Mouse (Mus musculus): ENCODE measurements at regions not wholly inside any gene's neighbourhood (a gene's known extent, or its start where the extent isn't known, plus 50 kb on each side); places are given as distances from the start of the nearest gene placed in this dataset.
A peak's percentile ranks its signal among the peaks of the same experiment; 100 is the strongest.

DNA sequence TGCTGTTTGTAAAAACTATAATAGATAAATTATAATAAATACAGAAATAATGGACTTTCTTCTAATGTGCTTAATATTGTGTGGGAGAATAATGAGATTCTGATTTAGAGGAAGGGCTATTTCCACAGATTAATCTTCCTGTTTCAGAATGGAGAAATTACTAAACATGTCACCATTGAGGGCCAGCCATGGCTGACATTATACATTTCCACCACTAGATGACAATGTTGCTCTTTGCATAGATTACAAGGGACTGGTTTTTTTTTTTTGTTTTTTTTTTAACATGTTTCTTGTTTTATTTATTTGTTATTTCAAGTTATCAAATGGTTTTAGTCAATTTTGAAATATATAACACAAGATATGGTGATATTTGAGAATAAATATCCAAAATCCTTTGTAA is 435.6 kb upstream of the Klhl1 start:
- TF ChIP-seq MYOD1 (IDR thresholded peaks at IDR 0.05; ENCODE audit: control insufficient read depth in 1 of 3, insufficient read length in 2 of 3, low read depth in 2 of 3): no peak
- TF ChIP-seq MAX (IDR thresholded peaks at IDR 0.05; ENCODE audit: low read depth): no peak
- TF ChIP-seq TCF12 (IDR thresholded peaks at IDR 0.05; ENCODE audit: insufficient read depth, poor library complexity, severe bottlenecking): no peak
- TF ChIP-seq REST (IDR thresholded peaks at IDR 0.05; ENCODE audit: insufficient read depth, insufficient read length): no peak
- TF ChIP-seq SRF (IDR thresholded peaks at IDR 0.05; ENCODE audit: control insufficient read depth, insufficient read length, low read depth): no peak
- no peak for TF ChIP-seq MYOG (IDR thresholded peaks at IDR 0.05; ENCODE audit: control insufficient read depth in 1 of 3, insufficient read depth in 1 of 3, insufficient read length in 2 of 3, low read depth in 2 of 3)
- TF ChIP-seq TCF3 (IDR thresholded peaks at IDR 0.05; ENCODE audit: insufficient read length, low read depth): no peak
- no peak for TF ChIP-seq POLR2A (IDR thresholded peaks at IDR 0.05; ENCODE audit: insufficient read length, low read depth)
- no peak for TF ChIP-seq USF1 (IDR thresholded peaks at IDR 0.05; ENCODE audit: low read depth)
- TF ChIP-seq POLR2AphosphoS2 (IDR thresholded peaks at IDR 0.05; ENCODE audit: insufficient read length, low read depth): no peak
- no peak for TF ChIP-seq CEBPB (IDR thresholded peaks at IDR 0.05; ENCODE audit: insufficient read depth, poor library complexity, severe bottlenecking)
- no peaks in the 10 kb centered on the region for H3K27me3 ChIP-seq (ENCODE audit: control insufficient read depth, insufficient read depth, insufficient read length)
- no peaks in the 10 kb centered on the region for H3K79me2 ChIP-seq (ENCODE audit: control insufficient read depth, insufficient read depth)
- no peaks in the 10 kb centered on the region for H3K36me3 ChIP-seq (ENCODE audit: control insufficient read depth, insufficient read depth)
- H3K4me2 ChIP-seq (ENCODE audit: low read depth): no peak overlapping the region
- H3ac ChIP-seq (ENCODE audit: control insufficient read depth, insufficient read length): no peak overlapping the region
- no peak overlapping the region for H3K4me3 ChIP-seq

DNA sequence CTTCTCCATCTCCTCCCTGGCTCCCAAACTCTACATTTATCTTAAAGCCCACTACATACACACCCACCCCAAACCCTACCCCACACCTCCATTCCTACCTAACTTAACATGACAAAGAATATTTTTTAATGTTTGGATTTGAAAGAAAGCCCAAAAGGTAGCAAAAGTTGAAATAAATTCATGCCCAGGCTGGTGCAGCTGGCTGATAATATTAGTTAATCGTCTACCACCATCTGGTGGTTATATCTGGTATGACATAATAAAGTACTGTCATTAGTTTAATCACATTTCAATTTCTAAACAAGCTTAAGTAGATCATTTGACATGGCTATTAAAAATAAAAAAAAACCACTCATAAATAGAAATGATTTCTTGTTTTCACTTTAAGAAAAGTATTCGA is 389.8 kb upstream of the Klhl1 start:
- Histone ChIP-seq H3ac (ENCODE audit: control insufficient read depth, insufficient read length) (no peak overlapping the region), H3K79me2 (ENCODE audit: control insufficient read depth, insufficient read depth) (no peaks in the 10 kb centered on the region), H3K4me3 (no peak overlapping the region), H3K36me3 (ENCODE audit: control insufficient read depth, insufficient read depth) (no peaks in the 10 kb centered on the region), H3K4me2 (ENCODE audit: low read depth) (no peak overlapping the region), H3K27me3 (ENCODE audit: control insufficient read depth, insufficient read depth, insufficient read length) (no peaks in the 10 kb centered on the region)
- no peak for TF ChIP-seq TCF12 (IDR thresholded peaks at IDR 0.05; ENCODE audit: insufficient read depth, poor library complexity, severe bottlenecking)

DNA sequence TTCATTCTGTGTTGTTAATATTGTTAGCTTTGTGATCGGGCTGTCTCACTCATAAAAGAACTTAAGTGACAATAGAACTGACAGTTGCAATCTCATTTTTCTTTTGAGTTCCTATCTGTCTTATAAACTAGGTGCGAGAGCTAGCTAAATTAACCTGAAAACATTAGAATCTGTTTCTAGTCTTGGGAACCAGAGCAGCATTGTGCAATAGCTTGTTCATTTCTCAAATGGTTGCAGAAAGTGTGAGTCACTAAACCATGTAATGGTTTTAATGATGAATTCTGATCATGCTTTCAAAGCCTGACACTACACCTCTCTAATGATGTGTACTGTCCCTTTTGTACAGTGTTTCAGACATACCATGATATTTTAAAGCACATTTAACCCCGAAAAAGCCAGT is 360.8 kb upstream of the Klhl1 start:
- no peak overlapping the region for H3K4me3 ChIP-seq
- no peak overlapping the region for H3ac ChIP-seq (ENCODE audit: control insufficient read depth, insufficient read length)
- TF ChIP-seq POLR2A (IDR thresholded peaks at IDR 0.05; ENCODE audit: insufficient read length, low read depth) (no peak), CEBPB (IDR thresholded peaks at IDR 0.05; ENCODE audit: insufficient read depth, poor library complexity, severe bottlenecking) (peak; percentile 86), MAX (IDR thresholded peaks at IDR 0.05; ENCODE audit: low read depth) (no peak)
- H3K4me2 ChIP-seq (ENCODE audit: low read depth): no peak overlapping the region
- H3K27me3 ChIP-seq (ENCODE audit: control insufficient read depth, insufficient read depth, insufficient read length): no peaks in the 10 kb centered on the region
- no peaks in the 10 kb centered on the region for H3K79me2 ChIP-seq (ENCODE audit: control insufficient read depth, insufficient read depth)
- no peaks in the 10 kb centered on the region for H3K36me3 ChIP-seq (ENCODE audit: control insufficient read depth, insufficient read depth)

DNA sequence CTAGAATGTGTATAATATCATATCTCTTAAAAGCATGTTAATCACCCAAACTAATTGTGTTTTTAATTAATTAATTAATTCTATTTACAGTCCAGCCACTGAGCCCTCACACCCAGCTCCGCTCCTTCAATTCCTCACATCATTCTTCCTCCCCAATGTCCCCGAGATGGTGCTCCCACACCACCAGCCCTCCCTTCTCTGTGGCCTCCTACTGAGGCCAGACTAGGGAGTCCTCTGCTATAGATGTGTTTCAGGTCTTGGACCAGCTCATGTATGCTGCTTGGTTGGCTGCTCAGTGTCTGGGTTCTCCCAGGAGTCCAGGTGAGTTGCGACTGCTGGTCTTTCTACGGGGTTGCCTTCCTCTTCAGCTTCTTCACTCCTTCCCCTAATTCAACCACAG is 353.1 kb upstream of the Klhl1 start:
- no peaks in the 10 kb centered on the region for H3K27me3 ChIP-seq (ENCODE audit: control insufficient read depth, insufficient read depth, insufficient read length)
- H3K36me3 ChIP-seq (ENCODE audit: control insufficient read depth, insufficient read depth): no peaks in the 10 kb centered on the region
- H3ac ChIP-seq (ENCODE audit: control insufficient read depth, insufficient read length): no peak overlapping the region
- no peaks in the 10 kb centered on the region for H3K79me2 ChIP-seq (ENCODE audit: control insufficient read depth, insufficient read depth)
- no peak overlapping the region for H3K4me3 ChIP-seq
- no peak overlapping the region for H3K4me2 ChIP-seq (ENCODE audit: low read depth)
- TF ChIP-seq MAX (IDR thresholded peaks at IDR 0.05; ENCODE audit: low read depth) (no peak), REST (IDR thresholded peaks at IDR 0.05; ENCODE audit: insufficient read depth, insufficient read length) (no peak), TCF3 (IDR thresholded peaks at IDR 0.05; ENCODE audit: insufficient read length, low read depth) (no peak), MYOG (IDR thresholded peaks at IDR 0.05; ENCODE audit: control insufficient read depth in 1 of 3, insufficient read depth in 1 of 3, insufficient read length in 2 of 3, low read depth in 2 of 3) (no peak), SRF (IDR thresholded peaks at IDR 0.05; ENCODE audit: control insufficient read depth, insufficient read length, low read depth) (no peak)

DNA sequence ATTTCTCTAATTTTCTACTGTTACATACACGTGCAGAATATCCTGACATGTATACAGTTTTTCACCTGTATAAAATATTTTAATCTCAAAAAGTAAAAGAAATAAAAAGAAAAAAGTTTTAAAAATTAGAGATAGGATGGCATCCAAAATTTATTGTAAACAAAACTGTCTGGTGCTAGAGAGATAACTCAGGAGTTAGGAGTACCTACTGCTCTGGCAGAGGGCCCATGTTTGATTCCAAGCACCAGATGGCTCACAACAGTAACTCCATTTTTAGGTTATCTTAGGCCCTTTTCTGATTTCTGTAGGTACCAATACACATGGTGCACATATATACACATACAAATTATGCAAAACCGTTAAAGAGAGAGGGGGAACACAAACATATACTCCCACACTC is 320.0 kb upstream of the Klhl1 start:
- TF ChIP-seq TCF3 (IDR thresholded peaks at IDR 0.05; ENCODE audit: insufficient read length, low read depth): no peak
- TF ChIP-seq CEBPB (IDR thresholded peaks at IDR 0.05; ENCODE audit: insufficient read depth, poor library complexity, severe bottlenecking): no peak
- TF ChIP-seq MAX (IDR thresholded peaks at IDR 0.05; ENCODE audit: low read depth): no peak
- no peak for TF ChIP-seq SRF (IDR thresholded peaks at IDR 0.05; ENCODE audit: control insufficient read depth, insufficient read length, low read depth)
- no peak for TF ChIP-seq POLR2A (IDR thresholded peaks at IDR 0.05; ENCODE audit: insufficient read length, low read depth)
- TF ChIP-seq MYOD1 (IDR thresholded peaks at IDR 0.05; ENCODE audit: control insufficient read depth in 1 of 3, insufficient read length in 2 of 3, low read depth in 2 of 3): no peak
- TF ChIP-seq USF1 (IDR thresholded peaks at IDR 0.05; ENCODE audit: low read depth): no peak
- no peak for TF ChIP-seq POLR2AphosphoS2 (IDR thresholded peaks at IDR 0.05; ENCODE audit: insufficient read length, low read depth)
- no peak for TF ChIP-seq TCF12 (IDR thresholded peaks at IDR 0.05; ENCODE audit: insufficient read depth, poor library complexity, severe bottlenecking)
- H3K36me3 ChIP-seq (ENCODE audit: control insufficient read depth, insufficient read depth): no peaks in the 10 kb centered on the region
- H3ac ChIP-seq (ENCODE audit: control insufficient read depth, insufficient read length): no peak overlapping the region
- no peaks in the 10 kb centered on the region for H3K27me3 ChIP-seq (ENCODE audit: control insufficient read depth, insufficient read depth, insufficient read length)
- H3K4me3 ChIP-seq: no peak overlapping the region
- no peak overlapping the region for H3K4me2 ChIP-seq (ENCODE audit: low read depth)
- no peaks in the 10 kb centered on the region for H3K79me2 ChIP-seq (ENCODE audit: control insufficient read depth, insufficient read depth)

DNA sequence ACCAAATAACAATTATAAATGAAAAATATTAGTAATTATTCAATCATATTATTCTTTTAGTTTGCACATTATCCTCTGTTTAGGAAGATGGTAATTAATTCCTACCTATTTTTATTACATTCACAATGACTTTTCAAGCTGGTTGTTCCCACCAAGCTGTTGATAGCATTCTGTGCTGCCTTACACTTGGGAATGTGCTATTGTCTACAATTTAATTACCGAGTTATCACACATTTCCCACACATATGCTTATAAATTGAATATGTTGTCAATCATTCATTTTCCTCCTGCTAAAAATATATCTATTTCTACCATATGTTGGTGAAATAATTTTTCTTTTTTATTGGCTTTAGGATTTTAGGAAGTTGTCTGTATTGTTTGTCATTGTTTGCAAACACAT is 306.2 kb upstream of the Klhl1 start:
- H3K79me2 ChIP-seq (ENCODE audit: control insufficient read depth, insufficient read depth): no peaks in the 10 kb centered on the region
- no peaks in the 10 kb centered on the region for H3K36me3 ChIP-seq (ENCODE audit: control insufficient read depth, insufficient read depth)
- H3ac ChIP-seq (ENCODE audit: control insufficient read depth, insufficient read length): no peak overlapping the region
- H3K4me2 ChIP-seq (ENCODE audit: low read depth): no peak overlapping the region
- TF ChIP-seq TCF12 (IDR thresholded peaks at IDR 0.05; ENCODE audit: insufficient read depth, poor library complexity, severe bottlenecking) (no peak), MYOD1 (IDR thresholded peaks at IDR 0.05; ENCODE audit: control insufficient read depth in 1 of 3, insufficient read length in 2 of 3, low read depth in 2 of 3) (no peak), SRF (IDR thresholded peaks at IDR 0.05; ENCODE audit: control insufficient read depth, insufficient read length, low read depth) (no peak), E2F4 (IDR thresholded peaks at IDR 0.05; ENCODE audit: insufficient read depth) (no peak), USF1 (IDR thresholded peaks at IDR 0.05; ENCODE audit: low read depth) (no peak)
- H3K4me3 ChIP-seq: no peak overlapping the region
- no peaks in the 10 kb centered on the region for H3K27me3 ChIP-seq (ENCODE audit: control insufficient read depth, insufficient read depth, insufficient read length)

All from myocyte (in vitro differentiated cells).